Mouse (Mus musculus): Measurements from ENCODE around the gene Klf7. TPM values are rescaled to one million over a fixed set of nuclear protein-coding genes. Genes with fewer than 3 reads are reported as not detected.

Gene Klf7
- polyA plus RNA-seq, 1 experiment = 22.6 TPM

DNA sequence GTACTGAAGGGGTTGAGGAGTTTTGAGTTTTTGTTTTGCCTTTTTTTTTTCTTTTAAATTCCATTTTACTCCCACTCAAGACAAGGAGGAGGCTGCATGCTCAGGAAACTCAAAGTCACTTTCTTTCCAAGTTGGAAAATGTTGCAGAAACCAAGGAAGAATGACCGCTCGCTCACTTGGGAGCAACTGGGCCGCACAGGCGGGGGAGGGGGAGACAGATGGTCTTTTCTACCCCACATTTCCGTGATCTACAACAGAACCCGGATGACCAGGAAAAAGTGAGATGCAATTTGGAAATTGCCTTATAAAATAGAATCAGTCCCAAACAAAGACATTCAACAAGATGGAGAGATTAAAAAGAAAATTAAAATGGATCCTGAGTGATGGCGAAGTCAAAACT lies 14.6 kb downstream of the Klf7 start:
- Histone ChIP-seq H3K27ac (ENCODE audit: insufficient read depth, low read length) (no peak overlapping the region), H3K9me3 (replicated peaks; ENCODE audit: control insufficient read depth, insufficient read depth, low read length, poor library complexity, severe bottlenecking) (0 out of 2 replicates have a peak, but pooled peaks cover 2% of the 10 kb centered on the region), H3K4me1 (ENCODE audit: control insufficient read depth, insufficient read depth, low read length) (no peaks in the 10 kb centered on the region), H3K4me3 (ENCODE audit: low read depth, low read length) (no peak overlapping the region), H3K27me3 (ENCODE audit: control insufficient read depth, insufficient read depth, low read length, poor library complexity, severe bottlenecking) (no peaks in the 10 kb centered on the region), H3K9ac (ENCODE audit: low read depth, poor library complexity, severe bottlenecking) (no peak overlapping the region), H3K36me3 (ENCODE audit: control insufficient read depth, insufficient read depth, low read length, poor library complexity, severe bottlenecking) (no peaks in the 10 kb centered on the region)
- TF ChIP-seq CTCF (IDR thresholded peaks at IDR 0.05; ENCODE audit: low read depth, low read length) (no peak), POLR2A (IDR thresholded peaks at IDR 0.05; ENCODE audit: insufficient read depth, low read length) (no peak), EP300 (IDR thresholded peaks at IDR 0.05; ENCODE audit: insufficient read depth, low read depth, low read length) (no peak)

DNA sequence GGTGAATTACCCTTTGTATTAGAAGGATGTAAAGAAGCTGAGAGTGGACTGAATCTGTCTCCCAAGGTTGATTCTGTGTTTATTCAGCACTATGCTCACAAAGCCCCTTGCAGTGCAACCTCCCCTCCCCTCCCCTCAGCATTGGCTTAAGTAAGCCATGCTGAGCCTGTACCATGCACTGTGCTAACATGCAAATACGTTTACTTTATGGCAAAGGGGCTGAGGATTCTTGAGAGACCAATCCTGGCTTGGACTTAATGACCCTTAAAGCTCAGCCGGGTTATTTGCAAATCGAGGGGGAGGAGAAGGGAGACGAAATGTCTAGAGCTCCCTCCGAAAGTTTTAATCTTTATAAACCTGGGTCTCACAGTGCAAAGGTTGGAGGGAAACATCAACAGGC lies 16.0 kb downstream of the Klf7 start:
- Histone ChIP-seq H3K9ac (ENCODE audit: low read depth, poor library complexity, severe bottlenecking) (no peak overlapping the region), H3K4me1 (ENCODE audit: control insufficient read depth, insufficient read depth, low read length) (no peaks in the 10 kb centered on the region), H3K27me3 (ENCODE audit: control insufficient read depth, insufficient read depth, low read length, poor library complexity, severe bottlenecking) (no peaks in the 10 kb centered on the region), H3K27ac (ENCODE audit: insufficient read depth, low read length) (no peak overlapping the region), H3K4me3 (ENCODE audit: low read depth, low read length) (no peak overlapping the region), H3K36me3 (ENCODE audit: control insufficient read depth, insufficient read depth, low read length, poor library complexity, severe bottlenecking) (no peaks in the 10 kb centered on the region), H3K9me3 (replicated peaks; ENCODE audit: control insufficient read depth, insufficient read depth, low read length, poor library complexity, severe bottlenecking) (0 out of 2 replicates have a peak, but pooled peaks cover 2% of the 10 kb centered on the region)
- no peak for TF ChIP-seq CTCF (IDR thresholded peaks at IDR 0.05; ENCODE audit: low read depth, low read length)
- TF ChIP-seq EP300 (IDR thresholded peaks at IDR 0.05; ENCODE audit: insufficient read depth, low read depth, low read length) = no peak
- TF ChIP-seq POLR2A (IDR thresholded peaks at IDR 0.05; ENCODE audit: insufficient read depth, low read length) = no peak

DNA sequence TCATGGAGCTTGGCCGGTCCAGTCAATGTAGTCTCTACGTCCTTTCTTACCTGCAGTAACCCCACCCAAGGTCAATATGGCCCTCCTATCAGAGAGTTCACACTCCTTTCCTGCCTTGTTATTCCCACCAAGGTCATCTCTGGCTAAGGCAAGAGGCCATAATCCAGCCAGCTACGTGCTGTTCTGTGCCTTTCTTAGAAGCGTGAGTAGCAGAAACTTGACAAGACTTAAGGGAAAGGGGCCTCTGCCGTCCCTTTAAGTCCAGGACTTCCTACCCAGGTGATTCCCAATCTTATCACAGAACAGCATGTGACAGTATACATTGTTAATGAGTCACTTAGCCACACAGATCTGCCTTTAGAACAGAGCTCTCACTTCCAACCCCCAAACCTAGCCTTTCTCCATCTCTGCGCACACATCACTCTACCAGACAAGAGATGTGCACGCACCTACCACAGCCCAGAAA lies 16.9 kb downstream of the Klf7 start:
- Histone ChIP-seq H3K36me3 (ENCODE audit: control insufficient read depth, insufficient read depth, low read length, poor library complexity, severe bottlenecking) (no peaks in the 10 kb centered on the region), H3K4me1 (ENCODE audit: control insufficient read depth, insufficient read depth, low read length) (no peaks in the 10 kb centered on the region), H3K27ac (ENCODE audit: insufficient read depth, low read length) (no peak overlapping the region), H3K27me3 (ENCODE audit: control insufficient read depth, insufficient read depth, low read length, poor library complexity, severe bottlenecking) (no peaks in the 10 kb centered on the region), H3K9ac (ENCODE audit: low read depth, poor library complexity, severe bottlenecking) (no peak overlapping the region), H3K9me3 (replicated peaks; ENCODE audit: control insufficient read depth, insufficient read depth, low read length, poor library complexity, severe bottlenecking) (0 out of 2 replicates have a peak, but pooled peaks cover 2% of the 10 kb centered on the region), H3K4me3 (ENCODE audit: low read depth, low read length) (no peak overlapping the region)
- no peak for TF ChIP-seq EP300 (IDR thresholded peaks at IDR 0.05; ENCODE audit: insufficient read depth, low read depth, low read length)
- no peak for TF ChIP-seq CTCF (IDR thresholded peaks at IDR 0.05; ENCODE audit: low read depth, low read length)
- TF ChIP-seq POLR2A (IDR thresholded peaks at IDR 0.05; ENCODE audit: insufficient read depth, low read length) = no peak

DNA sequence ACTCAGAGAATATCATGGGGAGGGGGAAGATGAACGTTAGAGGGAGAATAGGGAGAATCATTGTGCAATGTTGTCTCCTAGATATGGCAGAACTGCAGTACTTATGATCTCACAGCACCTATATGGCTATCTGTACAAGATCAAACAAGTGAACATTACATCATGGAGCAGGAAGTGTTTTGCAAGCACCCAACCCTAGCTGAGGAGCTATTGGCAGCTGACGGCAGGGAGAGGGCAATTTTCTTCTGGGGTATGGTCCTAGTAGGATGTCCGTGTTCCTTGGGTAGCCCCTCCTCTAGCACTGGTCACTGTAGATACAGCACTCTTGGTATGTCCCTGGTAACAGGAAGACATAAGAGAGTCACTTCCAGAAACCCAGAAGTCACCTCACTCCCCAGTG lies 17.4 kb downstream of the Klf7 start:
- no peaks in the 10 kb centered on the region for H3K27me3 ChIP-seq (ENCODE audit: control insufficient read depth, insufficient read depth, low read length, poor library complexity, severe bottlenecking)
- no peak for TF ChIP-seq EP300 (IDR thresholded peaks at IDR 0.05; ENCODE audit: insufficient read depth, low read depth, low read length)
- no peak for TF ChIP-seq POLR2A (IDR thresholded peaks at IDR 0.05; ENCODE audit: insufficient read depth, low read length)
- TF ChIP-seq CTCF (IDR thresholded peaks at IDR 0.05; ENCODE audit: low read depth, low read length) = no peak
- 0 out of 2 replicates have a peak, but pooled peaks cover 2% of the 10 kb centered on the region for H3K9me3 ChIP-seq (replicated peaks; ENCODE audit: control insufficient read depth, insufficient read depth, low read length, poor library complexity, severe bottlenecking)
- H3K9ac ChIP-seq (ENCODE audit: low read depth, poor library complexity, severe bottlenecking) = no peak overlapping the region
- H3K4me3 ChIP-seq (ENCODE audit: low read depth, low read length) = no peak overlapping the region
- no peaks in the 10 kb centered on the region for H3K36me3 ChIP-seq (ENCODE audit: control insufficient read depth, insufficient read depth, low read length, poor library complexity, severe bottlenecking)
- no peak overlapping the region for H3K27ac ChIP-seq (ENCODE audit: insufficient read depth, low read length)
- H3K4me1 ChIP-seq (ENCODE audit: control insufficient read depth, insufficient read depth, low read length) = no peaks in the 10 kb centered on the region

DNA sequence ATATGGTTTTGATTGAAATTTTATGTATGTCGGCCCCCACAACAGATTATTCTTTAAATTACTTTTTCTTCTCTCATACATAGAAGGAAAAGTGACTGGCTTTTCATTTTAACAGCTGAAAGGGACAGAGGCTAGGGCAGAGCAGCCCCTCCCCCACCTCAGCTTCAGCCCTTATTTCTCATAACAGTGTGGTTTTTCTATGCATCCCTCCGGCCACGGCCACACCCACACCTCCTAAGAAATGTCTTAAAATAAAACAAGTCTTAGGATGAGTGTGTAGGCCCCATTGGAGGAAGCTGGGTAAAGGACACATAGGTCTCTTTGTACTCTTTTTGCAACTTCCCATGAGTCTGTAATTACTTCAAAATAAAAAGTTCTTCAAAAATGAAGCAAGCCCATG lies 20.8 kb downstream of the Klf7 start:
- Histone ChIP-seq H3K4me1 (ENCODE audit: control insufficient read depth, insufficient read depth, low read length) (no peaks in the 10 kb centered on the region), H3K27ac (ENCODE audit: insufficient read depth, low read length) (no peak overlapping the region), H3K27me3 (ENCODE audit: control insufficient read depth, insufficient read depth, low read length, poor library complexity, severe bottlenecking) (no peaks in the 10 kb centered on the region), H3K4me3 (ENCODE audit: low read depth, low read length) (no peak overlapping the region), H3K9me3 (replicated peaks; ENCODE audit: control insufficient read depth, insufficient read depth, low read length, poor library complexity, severe bottlenecking) (0 out of 2 replicates have a peak, but pooled peaks cover 2% of the 10 kb centered on the region), H3K9ac (ENCODE audit: low read depth, poor library complexity, severe bottlenecking) (no peak overlapping the region), H3K36me3 (ENCODE audit: control insufficient read depth, insufficient read depth, low read length, poor library complexity, severe bottlenecking) (no peaks in the 10 kb centered on the region)
- TF ChIP-seq CTCF (IDR thresholded peaks at IDR 0.05; ENCODE audit: low read depth, low read length) (no peak), EP300 (IDR thresholded peaks at IDR 0.05; ENCODE audit: insufficient read depth, low read depth, low read length) (no peak), POLR2A (IDR thresholded peaks at IDR 0.05; ENCODE audit: insufficient read depth, low read length) (no peak)

DNA sequence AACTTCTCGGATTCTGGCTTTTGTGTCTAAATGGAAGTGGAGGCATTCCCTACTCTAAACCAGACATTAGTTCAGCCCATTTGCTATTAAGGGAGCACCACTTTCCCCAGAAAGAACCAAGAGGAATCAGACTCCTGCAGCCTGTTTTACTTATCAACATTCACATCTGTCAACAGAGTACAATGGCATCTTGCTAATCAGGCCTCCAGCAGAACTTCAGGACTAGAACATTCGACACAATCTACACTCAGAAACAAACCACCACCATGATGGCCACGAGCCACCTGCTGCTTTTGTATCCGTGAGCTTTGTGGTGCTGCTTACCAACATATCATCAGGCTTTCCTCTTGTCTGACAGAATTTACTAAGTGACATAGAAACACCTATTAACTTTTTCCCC lies 23.3 kb downstream of the Klf7 start:
- Histone ChIP-seq H3K4me1 (ENCODE audit: control insufficient read depth, insufficient read depth, low read length) (no peaks in the 10 kb centered on the region), H3K27me3 (ENCODE audit: control insufficient read depth, insufficient read depth, low read length, poor library complexity, severe bottlenecking) (no peaks in the 10 kb centered on the region), H3K4me3 (ENCODE audit: low read depth, low read length) (no peak overlapping the region), H3K27ac (ENCODE audit: insufficient read depth, low read length) (no peak overlapping the region), H3K9me3 (replicated peaks; ENCODE audit: control insufficient read depth, insufficient read depth, low read length, poor library complexity, severe bottlenecking) (0 out of 2 replicates have a peak, but pooled peaks cover 2% of the 10 kb centered on the region), H3K36me3 (ENCODE audit: control insufficient read depth, insufficient read depth, low read length, poor library complexity, severe bottlenecking) (no peaks in the 10 kb centered on the region), H3K9ac (ENCODE audit: low read depth, poor library complexity, severe bottlenecking) (no peak overlapping the region)
- TF ChIP-seq CTCF (IDR thresholded peaks at IDR 0.05; ENCODE audit: low read depth, low read length) (no peak), EP300 (IDR thresholded peaks at IDR 0.05; ENCODE audit: insufficient read depth, low read depth, low read length) (no peak), POLR2A (IDR thresholded peaks at IDR 0.05; ENCODE audit: insufficient read depth, low read length) (no peak)
